Mouse (Mus musculus) bone marrow, adult 2 months (tissue): ENCODE data around the gene Gsto1. TPM values are rescaled to one million over a fixed set of nuclear protein-coding genes. Genes with fewer than 3 reads are reported as not detected.

Experiments used
- H3K27ac ChIP-seq: fragments of 200-500 bp; 2 replicates; pipeline ENCODE4 v1.5.1; 2012; ENCODE audit warnings: low read depth, mild to moderate bottlenecking, control low read depth, inconsistent platforms, low read length; ENCODE audit not compliant: control insufficient read depth, poor library complexity, insufficient read depth
- H3K4me1 ChIP-seq: fragments of 200-500 bp; 2 replicates; pipeline ENCODE4 v1.6.1; 2011; ENCODE audit warnings: low read length; ENCODE audit not compliant: control insufficient read depth, insufficient read depth
- H3K4me3 ChIP-seq: fragments of 200-500 bp; replicated peaks from 2 replicates; pipeline ENCODE3; 2011; ENCODE audit warnings: mild to moderate bottlenecking, low read depth, low read length, control low read depth; ENCODE audit not compliant: control insufficient read depth
- CTCF ChIP-seq: fragments of 200-500 bp; IDR thresholded peaks from 2 replicates; pipeline ENCODE4 v1.5.1; 2011; ENCODE audit warnings: low read length, control low read depth; ENCODE audit not compliant: control insufficient read depth, insufficient read depth
- POLR2A ChIP-seq: fragments of 200-500 bp; IDR thresholded peaks from 2 replicates; pipeline ENCODE4 v1.6.1; 2011; ENCODE audit warnings: low read depth, mild to moderate bottlenecking, control low read depth, low read length, borderline replicate concordance; ENCODE audit not compliant: control insufficient read depth
- WGBS: fragments of 180-500 bp; shearing (Covaris S2); methylation state at CpG from one replicate; pipeline ENCODE4 v1.1.7; 2018; 5-methylcytosine and 5-hydroxymethylcytosine counted together
- polyA plus RNA-seq: library from polyadenylated mRNA; stranded (reverse); fragments of >200 nt; gene quantifications from 2 replicates; pipeline ENCODE4 v1.2.4, GENCODE M21; 2011; ENCODE audit warnings: low replicate concordance; ENCODE audit not compliant: missing spikeins, insufficient read depth, insufficient read length

Gene Gsto1
- polyA plus RNA-seq, result 24.8 and 34.2 TPM in 2 replicates

GRCm38 (mm10) chr19:47854796-47855783 lies at the start of gene Gsto1:
Gene Gsto1 (plus strand): TSS chr19:47854970.
- WGBS, result under 1% methylated on average over 60 of the region's 60 CpGs
- H3K4me1 ChIP-seq, result no peaks in the 10 kb centered on the region; the same call in 1 of the 2 replicates
- H3K27ac ChIP-seq, result peak within 1 kb of the TSS; percentile 36; the same call in 1 of the 2 replicates
- TF ChIP-seq CTCF (peak; percentile 1; the same call in 1 of the 2 replicates), POLR2A (peak; percentile 61; the same call in 1 of the 2 replicates)
- peak within 1 kb of the TSS; percentile 72 for H3K4me3 ChIP-seq

DNA sequence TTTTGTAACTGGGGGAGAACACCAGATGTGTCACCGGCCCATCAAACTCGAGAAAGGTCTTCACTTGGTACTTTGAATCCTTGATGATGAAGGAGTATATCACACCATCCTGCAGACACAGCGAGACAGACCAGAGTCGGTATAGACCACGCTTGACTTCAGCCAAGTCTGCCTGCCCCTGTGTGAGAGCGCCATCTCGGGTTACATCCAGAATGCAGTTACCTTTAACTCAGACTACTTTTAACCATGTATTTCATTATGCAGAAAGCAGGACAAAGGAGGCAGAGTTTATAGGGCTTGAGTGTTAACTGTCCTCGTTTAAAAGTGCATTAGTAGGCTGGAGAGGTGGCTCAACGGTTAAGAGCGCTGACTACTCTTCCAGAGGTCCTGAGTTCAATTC lies 42.7 kb upstream of the Gsto1 start:
- WGBS, result 80% methylated on average over 10 of the region's 10 CpGs
- Histone ChIP-seq H3K4me3 (no peak overlapping the region), H3K4me1 (no peaks in the 10 kb centered on the region), H3K27ac (no peak overlapping the region)
- no peak for TF ChIP-seq POLR2A
- no peak for TF ChIP-seq CTCF

DNA sequence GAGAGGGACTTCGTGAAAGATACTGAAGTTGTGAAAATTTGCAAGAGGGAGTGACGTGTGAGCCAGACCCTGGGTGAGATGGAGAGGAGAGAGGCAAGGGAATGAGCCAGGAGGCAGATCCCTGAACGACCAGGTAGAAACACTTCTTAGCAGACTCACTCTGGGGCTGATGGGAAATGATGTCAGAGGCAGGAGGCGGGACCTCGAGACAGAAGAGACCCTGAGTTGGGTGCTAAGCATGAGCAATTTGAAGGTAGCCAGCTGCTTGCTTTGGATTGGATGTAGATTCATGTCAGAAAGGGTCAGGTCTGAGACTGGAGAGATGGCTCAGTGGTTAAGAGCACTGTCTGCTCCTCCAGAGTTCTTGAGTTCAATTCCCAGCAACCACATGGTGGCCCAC lies 40.0 kb upstream of the Gsto1 start:
- Histone ChIP-seq H3K27ac (no peak overlapping the region), H3K4me3 (no peak overlapping the region), H3K4me1 (no peaks in the 10 kb centered on the region)
- TF ChIP-seq CTCF (no peak), POLR2A (no peak)
- 80% methylated on average over 5 of the region's 5 CpGs for WGBS

DNA sequence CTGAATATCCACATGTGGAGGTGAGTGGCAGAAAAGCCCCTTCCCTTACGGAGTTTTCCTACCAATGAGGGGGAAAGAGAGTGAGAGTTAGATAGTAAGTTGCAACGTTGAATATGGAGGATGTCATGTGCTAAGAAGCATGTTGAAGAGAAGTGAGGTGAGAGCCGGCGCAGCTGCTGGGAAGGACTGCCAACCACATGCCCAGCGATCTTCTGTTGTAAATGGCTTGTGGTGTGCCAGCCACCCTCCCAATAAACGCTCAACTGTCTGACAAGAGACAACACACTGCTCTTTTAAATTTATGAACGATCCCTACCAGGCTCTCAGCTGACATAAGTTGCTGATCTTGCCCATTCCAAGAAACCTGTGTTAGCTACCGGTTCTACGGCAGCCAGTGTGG lies 37.1 kb upstream of the Gsto1 start:
- WGBS, result 50% methylated on average over 9 of the region's 9 CpGs
- no peak overlapping the region for H3K27ac ChIP-seq
- no peaks in the 10 kb centered on the region for H3K4me1 ChIP-seq
- no peak for TF ChIP-seq POLR2A
- TF ChIP-seq CTCF, result no peak
- no peak overlapping the region for H3K4me3 ChIP-seq

GRCm38 (mm10) chr19:47820832-47821493 lies 33.8 kb upstream of the Gsto1 start:
- Histone ChIP-seq H3K27ac (no peak overlapping the region), H3K4me1 (no peaks in the 10 kb centered on the region), H3K4me3 (no peak overlapping the region)
- WGBS, result 13% methylated on average over 9 of the region's 9 CpGs
- TF ChIP-seq CTCF (peak; percentile 77), POLR2A (no peak)

GRCm38 (mm10) chr19:47821494-47821872 lies 33.3 kb upstream of the Gsto1 start:
- H3K4me1 ChIP-seq, result no peaks in the 10 kb centered on the region
- no peak overlapping the region for H3K4me3 ChIP-seq
- 13% methylated on average over 7 of the region's 7 CpGs for WGBS
- H3K27ac ChIP-seq, result no peak overlapping the region
- TF ChIP-seq POLR2A (no peak), CTCF (no peak)

DNA sequence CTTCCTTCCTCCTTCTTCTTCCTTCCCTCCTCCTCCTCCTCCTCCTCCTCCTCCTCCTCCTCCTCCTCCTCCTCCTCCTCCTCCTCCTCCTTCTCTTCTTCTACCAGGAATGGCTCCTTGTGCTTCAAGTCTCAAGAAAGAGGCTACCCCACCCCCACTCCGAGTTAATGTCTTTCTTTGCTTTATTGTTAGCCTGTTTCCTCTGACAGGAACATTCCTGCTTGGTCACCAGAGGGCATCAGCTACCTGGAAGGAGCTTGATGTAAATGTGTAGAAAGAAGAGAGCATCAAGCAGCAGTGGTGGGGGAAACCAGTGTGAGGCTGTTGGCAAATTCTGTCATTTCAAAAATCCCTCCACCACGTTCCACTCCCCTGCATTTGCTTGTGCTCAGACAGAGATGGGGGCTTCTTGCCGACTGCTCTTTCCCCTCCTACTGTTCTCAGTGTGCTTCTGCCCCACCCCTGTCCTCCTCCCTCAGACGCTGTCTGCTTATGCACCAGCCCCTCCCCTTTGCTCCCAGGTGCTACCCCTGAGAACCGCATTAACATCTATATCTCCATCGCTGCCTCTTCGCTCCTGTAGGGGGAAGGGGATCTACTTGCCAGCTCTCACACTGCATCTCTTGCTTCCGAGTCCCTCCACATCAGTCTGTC lies 32.5 kb upstream of the Gsto1 start:
- TF ChIP-seq POLR2A, result no peak
- no peak for TF ChIP-seq CTCF
- 28% methylated on average over 8 of the region's 8 CpGs for WGBS
- Histone ChIP-seq H3K4me1 (no peaks in the 10 kb centered on the region), H3K27ac (no peak overlapping the region), H3K4me3 (no peak overlapping the region)
